ENCODE assay signal across 10 mouse cellular contexts in genomic region chr9:77339571-77340148, GRCm38 (mm10). TPM values are rescaled to one million over a fixed set of nuclear protein-coding genes. Genes with fewer than 3 reads are reported as not detected.
DNase-seq lines count a peak whose midpoint lies in the region; ATAC-seq and TF ChIP-seq lines count a peak whose summit lies in the region.
"Had no signal": no experiment of that assay in that cellular context is flagged by ENCODE, and none has a peak within 500 bp of the region (broad histone marks: within the 10 kb centered on the region; RNA-seq: fewer than 3 reads in every experiment).

No protein-coding gene starts in this region.

- peak overlapping the region; percentile 54 for H3K4me2 ChIP-seq in lung, embryonic 14.5 days

- no peaks in the 10 kb centered on the region for H3K36me3 ChIP-seq in lung, embryonic 14.5 days (ENCODE audit: insufficient read depth)

- no peak for ATAC-seq in lung, embryonic 14.5 days (ENCODE audit: insufficient read depth)

- H3K4me3 ChIP-seq in lung, embryonic 14.5 days (ENCODE audit: low read depth, low read length): no peak overlapping the region
- H3K4me3 ChIP-seq: megakaryocyte, embryonic 14.5 days had no signal

- no peak for TF ChIP-seq CTCF in lung, embryonic 14.5 days (IDR thresholded peaks at IDR 0.05; ENCODE audit: low read depth)

- H3K27ac ChIP-seq in lung, embryonic 14.5 days (ENCODE audit: low read depth): 0 out of 2 replicates have a peak overlapping the region, but pooled peaks have one; percentile 3

- H3K27me3 ChIP-seq in lung, embryonic 14.5 days (ENCODE audit: insufficient read depth, low read length): no peaks in the 10 kb centered on the region
- H3K27me3 ChIP-seq: megakaryocyte, embryonic 14.5 days had no signal

- H3K9me3 ChIP-seq in lung, embryonic 14.5 days (ENCODE audit: low read depth, low read length): no peaks in the 10 kb centered on the region
- H3K9me3 ChIP-seq: megakaryocyte, embryonic 14.5 days had no signal

- WGBS in lung, embryonic 14.5 days: 30% methylated on average over 7 of the region's 7 CpGs

- H3K4me1 ChIP-seq in lung, embryonic 14.5 days (ENCODE audit: insufficient read depth): no peaks in the 10 kb centered on the region
- H3K4me1 ChIP-seq: megakaryocyte, embryonic 14.5 days had no signal

- intact Hi-C loops in left cerebral cortex, postnatal 36 days (cut with DNase I): no loop called here

- DNase-seq in frontal cortex, postnatal 36 days (ENCODE audit: low spot score in 2 of 2): peak; percentile 3 to 26
- DNase-seq in frontal cortex, postnatal 14 days (ENCODE audit: low spot score in 2 of 2): no peak
- no peak for DNase-seq in lung, embryonic 14.5 days
- DNase-seq in lung, postnatal 10 days: no peak
- DNase-seq in left cerebral cortex, postnatal 36 days (ENCODE audit: low spot score in 2 of 2): peak; percentile 13 to 16
- DNase-seq in retina, embryonic 14.5 days (ENCODE audit: low spot score): peak; percentile 26
- no peak for DNase-seq in thymus, adult 18-20 months
- DNase-seq in cerebellum, postnatal 36 days: no peak

- 0 out of 2 replicates have a peak overlapping the region, but pooled peaks have one; percentile 17 for H3K9ac ChIP-seq in lung, embryonic 14.5 days

RNA-seq across cellular contexts. Expression of gene Mlip, which starts 13.1 kb away (rescaled TPM):
- polyA plus RNA-seq in lung, embryonic 14.5 days (2014; fragmentation: Nextera tagmentation; extraction: Ambion mirVana): 1.0 and 4.1 TPM in 2 replicates
- 100 to 1,000 TPM; 117 to 119 TPM for total RNA-seq in left cerebral cortex, postnatal 36 days (2021)
- total RNA-seq: common myeloid progenitor, adult 5-6 weeks had no signal

Comparison
In these comparisons a context has a peak if more than half of its experiments do, and no peak if none do; other contexts are left out.
1. DNase-seq: peak in frontal cortex, postnatal 36 days (2 of 2), left cerebral cortex, postnatal 36 days (2 of 2) and retina, embryonic 14.5 days (single experiment); none in frontal cortex, postnatal 14 days (0 of 2), lung, embryonic 14.5 days (single experiment), lung, postnatal 10 days (single experiment), thymus, adult 18-20 months (0 of 2) and cerebellum, postnatal 36 days (0 of 2).